Comparison of ENCODE assay signal across 8 mouse cellular contexts in the genomic region with DNA sequence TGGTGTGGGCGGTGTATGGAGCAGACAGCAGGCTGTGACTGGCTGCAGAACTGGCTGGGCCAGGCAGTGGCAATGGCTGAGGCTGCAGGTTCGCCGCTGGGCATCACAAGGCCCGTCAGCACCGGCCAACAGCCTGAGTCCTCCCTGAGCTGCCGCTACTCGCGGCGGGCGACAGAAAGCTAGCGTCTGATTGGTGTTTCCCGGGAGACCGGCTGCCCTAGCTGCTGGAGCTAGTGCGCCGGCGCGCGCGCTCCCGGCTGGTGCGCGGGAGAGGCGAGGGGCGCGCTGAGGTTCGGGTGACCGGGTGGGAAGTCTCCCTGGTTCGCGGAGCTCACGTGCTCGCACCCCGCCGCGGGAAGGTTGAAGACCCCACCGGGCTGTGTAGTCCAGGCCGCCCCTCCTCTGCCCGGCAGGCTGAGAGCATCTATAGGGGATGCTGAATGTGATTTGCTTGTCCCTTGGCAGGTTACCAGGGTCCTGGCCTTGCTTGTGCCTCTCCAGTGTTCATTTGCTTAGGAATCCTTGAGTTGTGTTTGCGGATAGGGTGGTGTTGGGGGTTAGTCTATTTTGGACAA.
DNase-seq lines count a peak whose midpoint lies in the region; ATAC-seq and TF ChIP-seq lines count a peak whose summit lies in the region.

No protein-coding gene starts in this region.

- no peaks in the 10 kb centered on the region for H3K36me3 ChIP-seq in lung, embryonic 16.5 days (ENCODE audit: control insufficient read depth, insufficient read depth, low read length)
- H3K36me3 ChIP-seq in heart, embryonic 16.5 days (ENCODE audit: control insufficient read depth, insufficient read depth) = no peaks in the 10 kb centered on the region
- H3K36me3 ChIP-seq in stomach, embryonic 14.5 days (ENCODE audit: control insufficient read depth, insufficient read depth, low read length) = no peaks in the 10 kb centered on the region

- ATAC-seq in lung, embryonic 16.5 days (ENCODE audit: low read depth) = peak; percentile 82
- ATAC-seq in heart, embryonic 16.5 days (replicated peaks; ENCODE audit: extremely low read depth, insufficient read depth, low FRiP score) = peak; percentile 78; the same call in 1 of the 2 replicates
- peak; percentile 47 for ATAC-seq in megakaryocyte-erythroid progenitor cell, adult 5-6 weeks (replicated peaks; ENCODE audit: low FRiP score, low TSS enrichment, poor library complexity, severe bottlenecking)
- peak; percentile 90 for ATAC-seq in stomach, embryonic 14.5 days (ENCODE audit: insufficient number of reproducible peaks, insufficient read depth, low FRiP score, low read depth)

- WGBS in lung, embryonic 16.5 days = under 1% methylated on average over 38 of the region's 38 CpGs
- under 1% methylated on average over 38 of the region's 38 CpGs for WGBS in heart, embryonic 16.5 days
- WGBS in stomach, embryonic 14.5 days = 2% methylated on average over 38 of the region's 38 CpGs

- DNase-seq in lung, postnatal 25 days (ENCODE audit: low spot score) = no peak
- peak; percentile 96 to 97 for DNase-seq in layer of hippocampus, adult 18-20 months (ENCODE audit: low spot score in 2 of 2)
- DNase-seq in urinary bladder, adult 2 months (ENCODE audit: low spot score) = no peak

- TF ChIP-seq CTCF in cortical plate, adult 2 months (IDR thresholded peaks at IDR 0.05; ENCODE audit: extremely low read depth, insufficient read depth, low read length) = no peak

- TF ChIP-seq POLR2A in cortical plate, adult 2 months (IDR thresholded peaks at IDR 0.05; ENCODE audit: extremely low read depth, insufficient read depth, low read length) = peak; percentile 85

- peak overlapping the region; percentile 44 for H3K4me3 ChIP-seq in lung, embryonic 16.5 days (ENCODE audit: low read length)
- peak overlapping the region; percentile 44 for H3K4me3 ChIP-seq in cortical plate, adult 2 months (ENCODE audit: insufficient read depth, low read length)
- H3K4me3 ChIP-seq in heart, embryonic 16.5 days (ENCODE audit: low read length) = peak overlapping the region; percentile 57
- peak overlapping the region; percentile 42 for H3K4me3 ChIP-seq in stomach, embryonic 14.5 days (ENCODE audit: low read depth, low read length)

- H3K27ac ChIP-seq in lung, embryonic 16.5 days (ENCODE audit: low read length) = no peak overlapping the region
- H3K27ac ChIP-seq in cortical plate, adult 2 months (ENCODE audit: insufficient read depth, low read length) = peak overlapping the region; percentile 91
- no peak overlapping the region for H3K27ac ChIP-seq in heart, embryonic 16.5 days (ENCODE audit: low read length)
- H3K27ac ChIP-seq in stomach, embryonic 14.5 days (ENCODE audit: low read length) = no peak overlapping the region

- H3K9me3 ChIP-seq in lung, embryonic 16.5 days (ENCODE audit: control insufficient read depth, low read length) = no peaks in the 10 kb centered on the region
- H3K9me3 ChIP-seq in heart, embryonic 16.5 days (replicated peaks; ENCODE audit: control insufficient read depth, low read length) = no peaks in the 10 kb centered on the region
- H3K9me3 ChIP-seq in stomach, embryonic 14.5 days (ENCODE audit: control insufficient read depth, low read depth, low read length) = no peaks in the 10 kb centered on the region

- H3K4me2 ChIP-seq in lung, embryonic 16.5 days (ENCODE audit: low read depth, low read length) = peak overlapping the region; percentile 66
- H3K4me2 ChIP-seq in heart, embryonic 16.5 days (ENCODE audit: low read depth, low read length) = peak overlapping the region; percentile 79
- H3K4me2 ChIP-seq in stomach, embryonic 14.5 days (replicated peaks; ENCODE audit: low read depth, low read length) = peak overlapping the region; percentile 80

- H3K4me1 ChIP-seq in lung, embryonic 16.5 days (replicated peaks; ENCODE audit: control insufficient read depth, insufficient read depth, low read length) = no peaks in the 10 kb centered on the region
- peaks cover 3% of the 10 kb centered on the region; the same call in 1 of the 2 replicates for H3K4me1 ChIP-seq in cortical plate, adult 2 months (ENCODE audit: control insufficient read depth, insufficient read depth, low read length)
- H3K4me1 ChIP-seq in heart, embryonic 16.5 days (ENCODE audit: control insufficient read depth, insufficient read depth, low read length) = no peaks in the 10 kb centered on the region; the same call in 1 of the 2 replicates
- H3K4me1 ChIP-seq in stomach, embryonic 14.5 days (ENCODE audit: control insufficient read depth, insufficient read depth, low read length) = no peaks in the 10 kb centered on the region

- peaks cover 32% of the 10 kb centered on the region for H3K27me3 ChIP-seq in lung, embryonic 16.5 days (ENCODE audit: control insufficient read depth, insufficient read depth, low read depth, low read length)
- H3K27me3 ChIP-seq in heart, embryonic 16.5 days (ENCODE audit: control insufficient read depth, insufficient read depth, low read length) = peaks cover 25% of the 10 kb centered on the region
- peaks cover 19% of the 10 kb centered on the region for H3K27me3 ChIP-seq in stomach, embryonic 14.5 days (ENCODE audit: control insufficient read depth, insufficient read depth, low read length)

- 0 out of 2 replicates have a peak overlapping the region, but pooled peaks have one; percentile 2 for H3K9ac ChIP-seq in lung, embryonic 16.5 days (ENCODE audit: low read length)
- peak overlapping the region; percentile 56 for H3K9ac ChIP-seq in heart, embryonic 16.5 days (ENCODE audit: low read length)
- 0 out of 2 replicates have a peak overlapping the region, but pooled peaks have one; percentile 18 for H3K9ac ChIP-seq in stomach, embryonic 14.5 days (replicated peaks; ENCODE audit: low read depth, low read length)

Comparison
In these comparisons a context has a peak if more than half of its experiments do, and no peak if none do; other contexts are left out.
1. H3K9ac ChIP-seq: peak in every context shown above with its lines; median percentile 56 in heart, embryonic 16.5 days; 18 in stomach, embryonic 14.5 days; 2 in lung, embryonic 16.5 days.
2. DNase-seq: peak in layer of hippocampus, adult 18-20 months (2 of 2); none in lung, postnatal 25 days (single experiment) and urinary bladder, adult 2 months (single experiment).
3. Peak in every context shown above with its lines, with median percentiles within 50 percentile points of each other: ATAC-seq, H3K4me2 ChIP-seq and H3K4me3 ChIP-seq.